Mouse (Mus musculus): ENCODE data around the gene Abat. TPM values are rescaled to one million over a fixed set of nuclear protein-coding genes. Genes with fewer than 3 reads are reported as not detected.

Abat gene
- polyA plus RNA-seq, 1 experiment from 2014 or later = 84.9 TPM

DNA sequence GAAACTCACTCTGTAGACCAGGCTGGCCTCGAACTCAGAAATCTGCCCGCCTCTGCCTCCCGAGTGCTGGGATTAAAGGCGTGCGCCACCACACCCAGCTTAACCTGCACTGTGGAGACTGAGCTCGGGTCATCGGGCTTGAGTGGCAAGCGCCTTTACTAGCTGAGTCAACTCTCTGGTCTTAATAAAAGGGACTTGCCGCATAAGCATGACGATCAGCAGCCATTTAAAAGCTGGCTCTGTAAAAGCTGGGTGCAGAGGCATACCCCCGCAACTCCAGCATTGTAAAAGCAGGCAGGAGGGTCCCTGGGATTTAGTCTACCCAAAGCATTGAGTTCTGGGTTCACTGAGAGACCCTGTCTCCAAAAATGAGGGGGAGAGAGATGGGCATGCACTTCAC lies 61.1 kb downstream of the Abat start:
- Histone ChIP-seq H3K4me3 (ENCODE audit: low read depth, low read length) (no peak overlapping the region), H3K27ac (ENCODE audit: low read depth, low read length) (no peak overlapping the region), H3K9me3 (ENCODE audit: control insufficient read depth, low read length) (no peaks in the 10 kb centered on the region), H3K27me3 (ENCODE audit: control insufficient read depth, insufficient read depth, low read length) (no peaks in the 10 kb centered on the region), H3K36me3 (ENCODE audit: control insufficient read depth, insufficient read depth, low read length) (peaks cover 12% of the 10 kb centered on the region; the same call in 1 of the 2 replicates), H3K9ac (replicated peaks; ENCODE audit: low read depth, low read length) (no peak overlapping the region), H3K4me2 (ENCODE audit: low read depth, low read length) (no peak overlapping the region), H3K4me1 (ENCODE audit: control insufficient read depth, insufficient read depth, low read length) (no peaks in the 10 kb centered on the region)
- no peak for ATAC-seq (ENCODE audit: low read depth)
- 95% methylated on average over 11 of the region's 11 CpGs for WGBS

DNA sequence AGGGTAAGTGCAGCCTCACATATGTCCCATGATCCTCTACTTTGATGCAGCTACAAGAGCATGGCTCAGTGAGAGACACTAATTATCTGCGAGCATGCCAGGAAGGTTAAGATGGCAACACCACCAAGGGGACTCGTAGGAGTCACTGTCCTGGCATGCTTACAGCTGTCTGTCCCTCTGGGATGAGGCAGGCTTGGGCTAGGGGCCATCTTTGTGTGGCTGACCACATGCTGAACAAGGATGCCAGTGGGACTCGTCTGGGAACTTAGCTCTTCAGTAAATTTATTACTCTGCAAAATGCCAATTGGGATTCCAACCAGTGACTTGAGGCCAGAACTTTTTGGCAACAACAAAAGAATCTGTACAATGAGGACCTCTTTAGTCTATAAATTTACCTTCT lies 62.9 kb downstream of the Abat start:
- 53% methylated on average over 3 of the region's 3 CpGs for WGBS
- no peak; the same call in 1 of the 2 replicates for ATAC-seq (ENCODE audit: low read depth)
- H3K9ac ChIP-seq (replicated peaks; ENCODE audit: low read depth, low read length) = no peak overlapping the region

DNA sequence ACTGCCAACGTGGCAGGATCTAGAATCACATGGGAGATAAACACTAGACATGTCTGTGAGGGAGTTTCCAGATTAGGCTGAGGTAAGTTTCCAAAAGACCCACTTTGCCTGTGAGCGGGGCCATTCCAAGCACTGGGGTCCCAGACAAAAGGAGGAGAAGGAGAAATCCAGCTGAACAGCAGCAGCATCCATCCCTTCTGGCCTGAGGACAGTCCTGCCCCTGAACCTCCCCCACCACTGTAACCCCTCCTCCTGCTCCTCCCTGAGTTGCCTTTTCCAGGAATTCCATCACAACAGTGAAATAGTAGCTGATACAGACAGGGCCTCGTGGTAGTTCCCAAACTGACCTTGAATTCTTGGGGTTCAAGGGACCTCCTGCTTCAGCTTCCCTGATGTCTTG lies 63.7 kb downstream of the Abat start:
- H3K4me1 ChIP-seq (ENCODE audit: control insufficient read depth, insufficient read depth, low read length) = no peaks in the 10 kb centered on the region
- 81% methylated on average over 3 of the region's 3 CpGs for WGBS
- no peak overlapping the region for H3K9ac ChIP-seq (replicated peaks; ENCODE audit: low read depth, low read length)
- no peak overlapping the region for H3K4me3 ChIP-seq (ENCODE audit: low read depth, low read length)
- peaks cover 12% of the 10 kb centered on the region; the same call in 1 of the 2 replicates for H3K36me3 ChIP-seq (ENCODE audit: control insufficient read depth, insufficient read depth, low read length)
- no peaks in the 10 kb centered on the region for H3K27me3 ChIP-seq (ENCODE audit: control insufficient read depth, insufficient read depth, low read length)
- no peaks in the 10 kb centered on the region for H3K9me3 ChIP-seq (ENCODE audit: control insufficient read depth, low read length)
- no peak for ATAC-seq (ENCODE audit: low read depth)
- no peak overlapping the region for H3K27ac ChIP-seq (ENCODE audit: low read depth, low read length)
- no peak overlapping the region for H3K4me2 ChIP-seq (ENCODE audit: low read depth, low read length)

More for the DNA sequence above, 62.9 kb downstream of the Abat start:
- H3K4me1 ChIP-seq (ENCODE audit: control insufficient read depth, insufficient read depth, low read length) = no peaks in the 10 kb centered on the region
- no peak overlapping the region for H3K4me3 ChIP-seq (ENCODE audit: low read depth, low read length)
- no peaks in the 10 kb centered on the region for H3K27me3 ChIP-seq (ENCODE audit: control insufficient read depth, insufficient read depth, low read length)
- no peak overlapping the region for H3K27ac ChIP-seq (ENCODE audit: low read depth, low read length)
- H3K36me3 ChIP-seq (ENCODE audit: control insufficient read depth, insufficient read depth, low read length) = peaks cover 12% of the 10 kb centered on the region; the same call in 1 of the 2 replicates
- no peaks in the 10 kb centered on the region for H3K9me3 ChIP-seq (ENCODE audit: control insufficient read depth, low read length)
- H3K4me2 ChIP-seq (ENCODE audit: low read depth, low read length) = no peak overlapping the region

DNA sequence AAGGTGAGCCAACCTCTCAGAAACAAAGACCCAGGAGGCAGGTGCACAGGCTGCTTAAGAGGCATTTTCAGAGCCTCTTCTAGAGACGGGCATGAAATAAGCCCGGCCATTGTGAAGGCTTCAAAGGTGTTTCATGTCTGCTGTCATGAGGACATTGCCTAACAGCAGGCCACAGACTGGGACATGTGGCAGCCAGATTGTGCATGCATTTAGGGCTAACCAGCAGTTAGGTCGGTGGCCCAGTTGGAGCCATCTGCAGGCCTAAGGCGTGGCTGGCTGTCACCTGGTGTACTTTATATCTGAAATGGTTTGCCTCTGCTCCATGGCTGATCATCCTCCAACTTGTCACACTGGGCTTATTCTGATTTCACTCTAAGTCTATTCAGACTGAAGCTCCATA lies 65.1 kb downstream of the Abat start:
- no peak for ATAC-seq (ENCODE audit: low read depth)
- H3K4me2 ChIP-seq (ENCODE audit: low read depth, low read length) = no peak overlapping the region
- no peak overlapping the region for H3K4me3 ChIP-seq (ENCODE audit: low read depth, low read length)
- H3K36me3 ChIP-seq (ENCODE audit: control insufficient read depth, insufficient read depth, low read length) = peaks cover 22% of the 10 kb centered on the region
- no peak overlapping the region for H3K27ac ChIP-seq (ENCODE audit: low read depth, low read length)
- H3K4me1 ChIP-seq (ENCODE audit: control insufficient read depth, insufficient read depth, low read length) = no peaks in the 10 kb centered on the region
- WGBS = 72% methylated on average over 4 of the region's 4 CpGs
- no peak overlapping the region for H3K9ac ChIP-seq (replicated peaks; ENCODE audit: low read depth, low read length)
- H3K27me3 ChIP-seq (ENCODE audit: control insufficient read depth, insufficient read depth, low read length) = no peaks in the 10 kb centered on the region
- no peaks in the 10 kb centered on the region for H3K9me3 ChIP-seq (ENCODE audit: control insufficient read depth, low read length)

DNA sequence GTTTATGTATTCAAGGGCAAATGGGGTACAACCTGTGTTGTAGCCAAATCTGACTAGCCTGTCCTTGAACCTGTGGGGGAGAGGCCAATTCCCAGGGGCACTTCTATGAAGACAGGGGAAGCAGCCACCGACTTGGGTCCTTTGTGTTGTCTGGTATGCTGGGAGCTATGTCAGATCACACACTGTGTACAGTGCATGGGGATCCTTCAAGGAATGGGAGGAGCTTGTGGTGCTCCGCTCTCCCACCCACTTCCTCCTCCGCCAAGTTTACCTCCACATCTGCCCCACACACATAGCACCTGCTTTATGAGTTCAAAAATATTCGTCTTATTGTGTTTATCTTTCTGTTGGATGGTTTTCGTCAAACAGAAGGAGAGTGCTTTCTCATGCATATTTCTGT lies 66.3 kb downstream of the Abat start:
- Histone ChIP-seq H3K27ac (ENCODE audit: low read depth, low read length) (no peak overlapping the region), H3K4me1 (ENCODE audit: control insufficient read depth, insufficient read depth, low read length) (no peaks in the 10 kb centered on the region), H3K9ac (replicated peaks; ENCODE audit: low read depth, low read length) (no peak overlapping the region), H3K4me3 (ENCODE audit: low read depth, low read length) (no peak overlapping the region), H3K27me3 (ENCODE audit: control insufficient read depth, insufficient read depth, low read length) (no peaks in the 10 kb centered on the region), H3K9me3 (ENCODE audit: control insufficient read depth, low read length) (no peaks in the 10 kb centered on the region), H3K4me2 (ENCODE audit: low read depth, low read length) (no peak overlapping the region), H3K36me3 (ENCODE audit: control insufficient read depth, insufficient read depth, low read length) (peaks cover 28% of the 10 kb centered on the region; the same call in 1 of the 2 replicates)
- ATAC-seq (ENCODE audit: low read depth) = no peak
- 81% methylated on average over 5 of the region's 5 CpGs for whole genome bisulfite sequencing

DNA sequence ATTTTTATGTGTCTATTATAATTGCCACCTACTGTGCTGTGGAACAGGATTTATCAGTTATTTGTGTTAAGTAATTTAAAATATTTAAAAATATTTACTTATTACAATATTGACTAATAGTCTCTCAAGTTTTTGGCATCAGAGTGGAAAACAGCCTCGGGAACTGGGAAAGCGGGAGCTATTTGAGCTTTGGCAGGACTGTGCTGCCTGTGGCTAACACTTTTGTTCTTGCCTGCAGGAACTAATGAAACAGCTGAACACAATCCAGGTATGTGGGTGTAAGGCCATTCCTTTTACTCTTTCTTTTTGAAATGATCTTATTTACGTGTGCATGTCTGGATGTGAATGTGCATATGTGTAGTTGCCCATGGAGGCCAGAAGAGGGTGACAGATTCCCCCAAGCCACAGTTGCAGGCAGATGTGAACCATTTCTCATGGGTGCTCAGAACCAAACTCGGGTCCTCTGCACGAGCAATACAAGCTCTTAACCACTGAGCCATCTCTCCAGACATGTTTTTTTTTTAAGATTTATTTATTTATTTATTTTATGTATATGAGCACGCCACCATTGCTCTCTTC lies 68.5 kb downstream of the Abat start:
- Histone ChIP-seq H3K9ac (replicated peaks; ENCODE audit: low read depth, low read length) (no peak overlapping the region), H3K4me3 (ENCODE audit: low read depth, low read length) (no peak overlapping the region), H3K36me3 (ENCODE audit: control insufficient read depth, insufficient read depth, low read length) (peaks cover 32% of the 10 kb centered on the region), H3K27ac (ENCODE audit: low read depth, low read length) (no peak overlapping the region), H3K9me3 (ENCODE audit: control insufficient read depth, low read length) (no peaks in the 10 kb centered on the region), H3K4me2 (ENCODE audit: low read depth, low read length) (no peak overlapping the region), H3K27me3 (ENCODE audit: control insufficient read depth, insufficient read depth, low read length) (no peaks in the 10 kb centered on the region), H3K4me1 (ENCODE audit: control insufficient read depth, insufficient read depth, low read length) (no peaks in the 10 kb centered on the region)
- 90% methylated on average over 6 of the region's 6 CpGs for WGBS
- no peak for ATAC-seq (ENCODE audit: low read depth)

DNA sequence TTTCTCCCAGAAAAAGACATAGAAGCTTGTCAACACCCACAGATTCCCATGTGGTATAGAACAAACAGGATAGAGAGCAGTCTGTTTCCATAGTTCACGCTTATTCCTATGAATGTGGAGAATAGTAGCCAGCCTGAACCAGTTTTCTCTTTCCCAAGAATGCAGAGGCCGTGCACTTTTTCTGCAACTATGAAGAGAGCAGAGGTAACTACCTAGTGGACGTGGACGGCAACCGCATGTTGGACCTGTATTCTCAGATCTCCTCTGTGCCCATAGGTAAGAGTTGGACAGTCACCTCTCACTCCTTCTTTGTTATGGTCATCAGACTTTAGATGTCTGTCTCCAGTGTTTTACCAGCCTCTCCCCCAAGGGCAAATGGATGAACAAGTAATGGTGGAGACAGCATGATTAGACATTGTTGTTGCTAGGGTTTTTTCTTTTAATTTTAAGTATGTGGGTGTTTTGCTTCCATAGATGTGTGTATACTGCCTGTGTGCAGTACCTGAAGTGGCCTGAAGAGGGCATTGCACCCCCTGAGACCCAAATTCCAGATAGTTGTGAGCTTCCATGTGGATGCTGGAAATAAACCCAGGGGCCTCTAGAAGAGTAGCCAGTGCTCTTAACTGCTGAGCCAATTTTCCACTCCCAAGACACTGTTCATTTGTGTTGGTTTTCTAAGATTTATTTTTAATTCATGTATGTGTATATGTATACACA lies 69.5 kb downstream of the Abat start:
- no peaks in the 10 kb centered on the region for H3K27me3 ChIP-seq (ENCODE audit: control insufficient read depth, insufficient read depth, low read length)
- H3K4me3 ChIP-seq (ENCODE audit: low read depth, low read length) = no peak overlapping the region
- no peak overlapping the region for H3K9ac ChIP-seq (replicated peaks; ENCODE audit: low read depth, low read length)
- H3K36me3 ChIP-seq (ENCODE audit: control insufficient read depth, insufficient read depth, low read length) = peaks cover 36% of the 10 kb centered on the region
- no peak overlapping the region for H3K4me2 ChIP-seq (ENCODE audit: low read depth, low read length)
- H3K9me3 ChIP-seq (ENCODE audit: control insufficient read depth, low read length) = no peaks in the 10 kb centered on the region
- no peak for ATAC-seq (ENCODE audit: low read depth)
- 95% methylated on average over 5 of the region's 5 CpGs for WGBS
- H3K4me1 ChIP-seq (ENCODE audit: control insufficient read depth, insufficient read depth, low read length) = no peaks in the 10 kb centered on the region
- H3K27ac ChIP-seq (ENCODE audit: low read depth, low read length) = no peak overlapping the region

DNA sequence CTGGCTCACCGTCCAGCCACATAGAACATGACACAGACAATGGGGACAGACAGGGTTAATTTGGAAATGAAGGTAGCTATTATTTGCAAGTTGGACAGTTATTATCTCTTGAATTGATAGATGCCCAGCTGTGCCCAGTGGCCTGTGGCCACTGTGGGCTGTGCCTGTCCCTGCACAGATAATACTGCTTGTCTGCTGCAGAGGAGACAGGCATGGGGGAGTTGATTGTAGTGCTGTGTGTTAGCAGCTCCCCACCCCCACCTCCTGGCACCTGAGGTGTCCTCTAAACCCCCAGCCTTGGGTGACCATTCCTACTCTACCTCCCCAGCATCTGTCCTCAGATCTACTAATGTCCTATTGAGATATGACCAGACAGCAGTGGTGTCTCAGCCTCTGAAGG lies 71.0 kb downstream of the Abat start:
- no peaks in the 10 kb centered on the region for H3K27me3 ChIP-seq (ENCODE audit: control insufficient read depth, insufficient read depth, low read length)
- peak; percentile 44; the same call in 1 of the 2 replicates for ATAC-seq (ENCODE audit: low read depth)
- no peaks in the 10 kb centered on the region for H3K9me3 ChIP-seq (ENCODE audit: control insufficient read depth, low read length)
- WGBS = 30% methylated on average over 1 of the region's 1 CpGs
- no peak overlapping the region for H3K4me3 ChIP-seq (ENCODE audit: low read depth, low read length)
- no peak overlapping the region for H3K4me2 ChIP-seq (ENCODE audit: low read depth, low read length)
- H3K4me1 ChIP-seq (ENCODE audit: control insufficient read depth, insufficient read depth, low read length) = no peaks in the 10 kb centered on the region
- H3K9ac ChIP-seq (replicated peaks; ENCODE audit: low read depth, low read length) = no peak overlapping the region
- H3K27ac ChIP-seq (ENCODE audit: low read depth, low read length) = peak overlapping the region; percentile 28; the same call in 1 of the 2 replicates
- peaks cover 40% of the 10 kb centered on the region for H3K36me3 ChIP-seq (ENCODE audit: control insufficient read depth, insufficient read depth, low read length)

DNA sequence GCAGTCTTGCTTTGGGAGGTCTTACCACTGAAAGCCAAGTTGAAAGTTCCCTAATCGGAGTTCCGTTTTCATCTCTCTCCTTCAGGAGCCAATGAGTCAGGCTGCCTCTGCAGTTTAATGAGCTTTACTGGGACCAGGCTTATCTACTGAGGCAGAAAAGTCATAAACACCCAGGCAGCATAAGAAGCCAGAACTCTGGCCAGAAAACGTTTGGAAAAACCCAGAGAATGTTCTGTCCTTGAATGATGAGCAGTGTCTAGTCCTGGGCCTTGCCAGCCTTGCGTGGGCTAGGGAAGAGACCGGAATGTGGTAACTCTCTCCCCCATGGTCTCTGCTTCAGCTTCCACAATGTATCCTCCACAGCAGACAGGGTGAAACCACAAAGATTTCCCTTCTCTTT lies 71.8 kb downstream of the Abat start:
- H3K36me3 ChIP-seq (ENCODE audit: control insufficient read depth, insufficient read depth, low read length) = peaks cover 45% of the 10 kb centered on the region
- no peak overlapping the region for H3K27ac ChIP-seq (ENCODE audit: low read depth, low read length)
- no peak overlapping the region for H3K4me2 ChIP-seq (ENCODE audit: low read depth, low read length)
- no peak overlapping the region for H3K4me3 ChIP-seq (ENCODE audit: low read depth, low read length)
- WGBS = 74% methylated on average over 5 of the region's 5 CpGs
- H3K4me1 ChIP-seq (ENCODE audit: control insufficient read depth, insufficient read depth, low read length) = no peaks in the 10 kb centered on the region
- H3K27me3 ChIP-seq (ENCODE audit: control insufficient read depth, insufficient read depth, low read length) = no peaks in the 10 kb centered on the region
- H3K9me3 ChIP-seq (ENCODE audit: control insufficient read depth, low read length) = no peaks in the 10 kb centered on the region
- H3K9ac ChIP-seq (replicated peaks; ENCODE audit: low read depth, low read length) = no peak overlapping the region
- ATAC-seq (ENCODE audit: low read depth) = no peak
